Mouse (Mus musculus): ENCODE data around the gene Mad1l1.
"Not testable (repeated sequence)": the region's sequence is repeated elsewhere in the genome, so short reads cannot be mapped to it uniquely, and the experiment has no call there.

Gene Mad1l1

GRCm38 (mm10) chr5:140013652-140014051 is 307.7 kb downstream of the Mad1l1 start:
- DNase-seq (ENCODE audit: low spot score in 2 of 2) = no peak

GRCm38 (mm10) chr5:140012286-140012967 is 308.9 kb downstream of the Mad1l1 start:
- no peak for DNase-seq (ENCODE audit: low spot score in 2 of 2)

- DNase-seq (ENCODE audit: low spot score in 2 of 2) = no peak
These were observed 310.9 kb downstream of the Mad1l1 start for GRCm38 (mm10) chr5:140010405-140010804.

GRCm38 (mm10) chr5:140009083-140009655 is 312.2 kb downstream of the Mad1l1 start:
- no peak for DNase-seq (ENCODE audit: low spot score in 2 of 2)

- DNase-seq (ENCODE audit: low spot score in 2 of 2) = no peak
These were observed 312.9 kb downstream of the Mad1l1 start for GRCm38 (mm10) chr5:140008523-140008806.

- DNase-seq (ENCODE audit: low spot score in 2 of 2) = no peak
These were observed 313.5 kb downstream of the Mad1l1 start for GRCm38 (mm10) chr5:140007656-140008522.

- DNase-seq (ENCODE audit: low spot score in 2 of 2) = no peak
These were observed 314.5 kb downstream of the Mad1l1 start for GRCm38 (mm10) chr5:140006861-140007260.

- no peak for DNase-seq (ENCODE audit: low spot score in 2 of 2)
These were observed 318.8 kb downstream of the Mad1l1 start for GRCm38 (mm10) chr5:140002541-140002940.

- DNase-seq (ENCODE audit: low spot score in 2 of 2) = no peak
These were observed 322.4 kb downstream of the Mad1l1 start for GRCm38 (mm10) chr5:139998916-139999315.

- DNase-seq (ENCODE audit: low spot score in 2 of 2) = not testable (repeated sequence)
These were observed 323.0 kb downstream of the Mad1l1 start for GRCm38 (mm10) chr5:139998321-139998720.

GRCm38 (mm10) chr5:139991531-139991930 is 329.8 kb downstream of the Mad1l1 start:
- no peak for DNase-seq (ENCODE audit: low spot score in 2 of 2)

- DNase-seq (ENCODE audit: low spot score in 2 of 2) = no peak
These were observed 336.1 kb downstream of the Mad1l1 start for GRCm38 (mm10) chr5:139985073-139985746.

GRCm38 (mm10) chr5:139981976-139982375 is 339.4 kb downstream of the Mad1l1 start:
- DNase-seq (ENCODE audit: low spot score in 2 of 2) = no peak

- DNase-seq (ENCODE audit: low spot score in 2 of 2) = no peak
These were observed 342.0 kb downstream of the Mad1l1 start for GRCm38 (mm10) chr5:139979371-139979770.

- no peak for DNase-seq (ENCODE audit: low spot score in 2 of 2)
These were observed 342.7 kb downstream of the Mad1l1 start for GRCm38 (mm10) chr5:139978525-139979276.

- DNase-seq (ENCODE audit: low spot score in 2 of 2) = no peak
These were observed 343.9 kb downstream of the Mad1l1 start for GRCm38 (mm10) chr5:139977476-139977875.

- DNase-seq (ENCODE audit: low spot score in 2 of 2) = no peak
These were observed 344.8 kb downstream of the Mad1l1 start for GRCm38 (mm10) chr5:139976584-139976983.

GRCm38 (mm10) chr5:139970186-139970631 is 351.1 kb downstream of the Mad1l1 start:
- DNase-seq (ENCODE audit: low spot score in 2 of 2) = peak in 1 of 2 experiments; percentile 13

- no peak for DNase-seq (ENCODE audit: low spot score in 2 of 2)
These were observed 352.0 kb downstream of the Mad1l1 start for GRCm38 (mm10) chr5:139969151-139969948.

GRCm38 (mm10) chr5:139965596-139965995 is 355.8 kb downstream of the Mad1l1 start:
- DNase-seq (ENCODE audit: low spot score in 2 of 2) = no peak

GRCm38 (mm10) chr5:139964391-139964790 is 357.0 kb downstream of the Mad1l1 start:
- no peak for DNase-seq (ENCODE audit: low spot score in 2 of 2)
